Comparison of ENCODE assay signal across 8 mouse cellular contexts in the genomic region with DNA sequence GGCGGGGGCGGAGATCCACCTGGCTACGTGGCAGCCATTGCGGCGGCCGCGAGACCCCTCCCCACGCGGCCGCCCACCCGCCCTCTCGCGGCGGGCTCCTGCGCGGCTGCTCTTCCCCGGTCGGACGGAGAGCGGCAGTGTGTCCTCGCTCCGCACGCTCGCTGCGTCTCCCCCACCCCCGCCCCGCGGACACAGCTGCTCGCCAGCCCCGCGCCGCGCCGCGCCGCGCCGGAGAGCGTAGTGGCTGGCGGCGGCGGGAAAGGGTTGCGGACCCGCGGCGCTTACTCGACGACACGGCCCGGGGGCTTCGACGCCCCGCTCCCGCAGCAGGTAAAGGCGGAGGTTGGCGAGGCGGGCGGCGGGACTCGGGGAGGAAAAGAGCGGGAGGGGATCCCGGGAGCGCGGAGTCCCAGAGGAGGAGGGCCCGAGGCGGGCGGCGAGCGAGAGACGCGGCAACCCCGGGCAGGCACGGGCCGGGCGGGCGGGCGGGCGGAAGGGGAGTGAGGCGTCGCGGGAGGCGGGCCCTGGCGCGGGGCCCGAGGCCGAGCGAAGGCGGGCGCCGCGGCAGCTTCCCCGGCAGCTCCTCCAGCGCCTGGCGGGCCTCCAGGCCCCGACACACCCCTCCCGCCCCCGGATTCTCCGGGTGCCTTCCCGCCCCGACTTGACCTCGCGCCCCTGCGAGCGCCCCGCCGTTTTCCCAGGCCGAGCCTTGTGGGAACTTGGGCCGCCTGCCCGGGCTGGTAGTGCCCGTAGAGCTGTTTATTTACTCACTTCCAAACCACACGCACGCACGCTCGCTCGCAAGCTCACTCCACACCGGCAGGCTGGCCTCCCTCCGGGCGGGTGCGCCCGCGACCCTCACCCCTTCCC. TPM values are rescaled to one million over a fixed set of nuclear protein-coding genes. Genes with fewer than 3 reads are reported as not detected.
DNase-seq lines count a peak whose midpoint lies in the region; ATAC-seq lines count a peak whose summit lies in the region.

No protein-coding gene starts in this region.

- intact Hi-C loops in left cerebral cortex, postnatal 10 days (cut with DNase I): loop anchor here (5.0 kb wide), 2 partner anchors 67 to 193 kb away; partner anchors contain the start of gene Pds5a

- peak; percentile 86 for DNase-seq in adipocyte (ENCODE audit: low spot score)
- DNase-seq in gastrocnemius, postnatal 10 days: peak; percentile 91
- peak; percentile 61 to 91 for DNase-seq in left cerebral cortex, postnatal 10 days (ENCODE audit: extremely low spot score in 1 of 2, low spot score in 2 of 2)
- DNase-seq in right cerebral cortex, postnatal 10 days (ENCODE audit: low spot score in 2 of 2): peak; percentile 87 to 88
- peak; percentile 80 for DNase-seq in urinary bladder, postnatal 25 days (ENCODE audit: low spot score)

- ATAC-seq in common myeloid progenitor, adult 5-6 weeks (replicated peaks; ENCODE audit: low read depth, poor library complexity, severe bottlenecking): peak; percentile 45
- ATAC-seq in inflammation-experienced regulatory T-cells, adult 6 months: peak; percentile 21
- ATAC-seq in megakaryocyte progenitor cell, adult 5-6 weeks (replicated peaks; ENCODE audit: poor library complexity): peak; percentile 49

RNA-seq across cellular contexts. Expression of gene N4bp2, which starts 0.8 kb away (rescaled TPM):
- 49.1 and 67.5 TPM in 2 replicates for total RNA-seq in common myeloid progenitor, adult 5-6 weeks (2017)
- 10 to 100 TPM; 23.4 to 30.2 TPM for total RNA-seq in gastrocnemius, postnatal 10 days (2021)
- 1 to 10 TPM; 4.6 to 8.5 (median 8.1) TPM for polyA plus RNA-seq in inflammation-experienced regulatory T-cells, adult 6 months (2017; shearing (Covaris generic))
- total RNA-seq in left cerebral cortex, postnatal 10 days (2021): 10 to 100 TPM; 15.5 to 18.6 TPM
- 39.1 and 39.8 TPM in 2 replicates for total RNA-seq in megakaryocyte progenitor cell, adult 5-6 weeks (2015)
- total RNA-seq in megakaryocyte progenitor cell, adult 5-6 weeks (2017): 22.2 and 30.3 TPM in 2 replicates

Comparison
In these comparisons a context has a peak if more than half of its experiments do, and no peak if none do; other contexts are left out.
1. Peak in every context shown above with its lines: DNase-seq and ATAC-seq.